Mouse (Mus musculus) thymus, adult 2 months (tissue): ENCODE results near the gene Kcnh4. TPM values are rescaled to one million over a fixed set of nuclear protein-coding genes. Genes with fewer than 3 reads are reported as not detected.
"Not testable (repeated sequence)": the region's sequence is repeated elsewhere in the genome, so short reads cannot be mapped to it uniquely, and the experiment has no call there.

Experiments
- DNase-seq: peaks from one replicate; pipeline ENCODE4 v3.0.0; 2021
- H3K27ac ChIP-seq: fragments of 200-500 bp; 2 replicates; pipeline ENCODE4 v1.5.1; 2012; ENCODE audit warnings: low read length, control low read depth; ENCODE audit not compliant: control insufficient read depth, insufficient read depth
- H3K27me3 ChIP-seq: fragments of 200-500 bp; 2 replicates; pipeline ENCODE4 v1.6.1; 2012; ENCODE audit warnings: mild to moderate bottlenecking, low read length, moderate library complexity, mixed read lengths; ENCODE audit not compliant: control insufficient read depth, insufficient read depth
- H3K36me3 ChIP-seq: fragments of 200-500 bp; 2 replicates; pipeline ENCODE4 v1.6.1; 2012; ENCODE audit warnings: mild to moderate bottlenecking, low read length, moderate library complexity; ENCODE audit not compliant: control insufficient read depth, insufficient read depth
- H3K4me1 ChIP-seq: fragments of 200-500 bp; replicated peaks from 2 replicates; pipeline ENCODE4 v1.6.1; 2012; ENCODE audit warnings: low read length; ENCODE audit not compliant: control insufficient read depth, insufficient read depth
- H3K4me3 ChIP-seq: fragments of 200-500 bp; 2 replicates; pipeline ENCODE4 v1.5.1; 2012; ENCODE audit warnings: mild to moderate bottlenecking, low read length, control low read depth, moderate library complexity; ENCODE audit not compliant: control insufficient read depth, insufficient read depth
- CTCF ChIP-seq: fragments of 200-500 bp; IDR thresholded peaks from 2 replicates; pipeline ENCODE4 v1.5.1; 2012; ENCODE audit warnings: mild to moderate bottlenecking, control low read depth, low read length, moderate library complexity, borderline replicate concordance; ENCODE audit not compliant: control insufficient read depth, poor library complexity, insufficient read depth; ENCODE audit errors: extremely low read depth
- POLR2A ChIP-seq: fragments of 200-500 bp; IDR thresholded peaks from 2 replicates; pipeline ENCODE4 v1.6.1; 2012; ENCODE audit warnings: mild to moderate bottlenecking, low read length, control low read depth, moderate library complexity; ENCODE audit not compliant: control insufficient read depth, poor library complexity, insufficient read depth; ENCODE audit errors: extremely low read depth
- WGBS: fragments of 180-500 bp; shearing (Covaris S2); methylation state at CpG from one replicate; pipeline ENCODE4 v1.1.7; 2018; 5-methylcytosine and 5-hydroxymethylcytosine counted together
- polyA plus RNA-seq: library from polyadenylated mRNA; depleted of rRNA; stranded (reverse); fragments of >200 nt; gene quantifications from 2 replicates; pipeline ENCODE4 v1.2.3, GENCODE M21; 2012

Kcnh4 gene
- polyA plus RNA-seq, 1 experiment = 1.1 TPM

DNA sequence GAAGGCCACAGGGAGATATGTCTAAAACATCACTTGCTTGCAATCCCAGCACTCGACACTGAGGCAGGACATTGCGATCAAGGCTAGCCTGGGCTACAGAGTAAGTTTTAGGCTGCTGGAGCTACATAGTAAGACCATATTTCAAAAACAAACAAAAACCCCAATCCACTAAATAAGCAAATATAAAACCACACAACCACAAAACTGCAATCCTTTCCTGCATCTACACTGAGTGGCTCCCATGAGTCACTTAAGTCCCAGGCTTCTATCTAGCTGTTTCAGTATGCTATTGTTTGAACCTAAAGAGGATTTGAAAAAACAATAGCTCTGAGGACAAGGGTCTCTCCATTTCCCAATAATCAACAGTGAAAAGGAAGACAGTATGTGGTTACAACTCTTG is 35.6 kb upstream of the Kcnh4 start:
- H3K36me3 ChIP-seq = peaks cover 87% of the 10 kb centered on the region
- no peak overlapping the region for H3K4me3 ChIP-seq
- WGBS = 96% methylated on average over 2 of the region's 2 CpGs
- no peaks in the 10 kb centered on the region for H3K27me3 ChIP-seq
- no peak overlapping the region for H3K27ac ChIP-seq
- TF ChIP-seq POLR2A (no peak), CTCF (no peak)
- no peaks in the 10 kb centered on the region for H3K4me1 ChIP-seq
- no peak for DNase-seq

DNA sequence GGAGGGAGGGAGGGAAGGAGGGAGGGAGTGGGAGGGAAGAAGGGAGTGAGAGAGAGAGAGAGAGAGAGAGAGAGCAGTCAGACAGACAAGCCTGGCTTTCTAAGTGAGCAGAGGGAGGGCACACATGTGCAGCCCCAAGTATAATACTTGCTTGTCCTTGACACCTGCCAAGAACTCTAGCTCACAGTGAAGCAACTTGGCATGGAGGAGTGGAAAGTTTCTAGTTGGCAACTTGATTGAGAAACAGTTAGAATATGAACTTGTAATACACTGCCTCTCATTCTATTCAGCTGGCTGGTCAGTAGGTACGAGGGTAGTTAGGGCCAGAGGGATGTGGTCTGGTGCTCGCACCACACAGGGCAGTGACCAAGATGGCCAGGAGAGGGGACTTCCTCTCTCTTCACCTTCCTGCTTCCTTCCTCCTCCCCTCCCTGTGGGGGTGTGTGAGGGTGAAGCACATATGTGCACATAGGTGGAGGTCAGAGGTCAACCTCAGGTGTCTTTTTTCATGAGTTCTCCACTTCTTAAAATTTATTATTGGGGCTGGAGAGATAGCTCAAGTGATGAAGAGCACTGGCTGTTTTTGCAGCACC is 31.8 kb upstream of the Kcnh4 start:
- Histone ChIP-seq H3K27me3 (no peaks in the 10 kb centered on the region), H3K4me1 (no peaks in the 10 kb centered on the region), H3K27ac (no peak overlapping the region), H3K4me3 (no peak overlapping the region), H3K36me3 (peaks cover 98% of the 10 kb centered on the region)
- 87% methylated on average over 2 of the region's 2 CpGs for WGBS
- TF ChIP-seq POLR2A = no peak
- no peak for DNase-seq

DNA sequence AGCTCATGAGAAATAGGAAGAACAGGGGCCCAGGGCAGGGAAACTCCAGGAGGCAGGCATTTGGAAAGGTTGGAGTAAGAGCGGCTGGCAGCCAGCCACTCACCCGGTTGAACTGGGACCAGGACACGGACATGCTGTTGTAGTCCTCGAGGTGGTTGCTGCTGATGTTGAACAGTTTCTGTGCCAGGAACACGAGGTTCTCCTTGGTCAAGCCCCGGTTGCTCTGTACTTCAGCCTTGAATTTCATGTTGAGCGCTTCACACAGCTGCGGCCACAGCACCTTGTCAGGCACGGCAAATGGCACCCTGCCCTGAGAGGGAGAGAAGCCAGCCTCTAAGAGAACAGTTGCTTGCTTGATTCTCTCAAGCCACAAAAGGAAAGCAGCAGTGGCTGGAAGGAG is 30.9 kb upstream of the Kcnh4 start:
- not testable (repeated sequence) for DNase-seq, H3K4me1 ChIP-seq, H3K27me3 ChIP-seq, H3K27ac ChIP-seq, H3K4me3 ChIP-seq
- 93% methylated on average over 9 of the region's 9 CpGs for WGBS
- H3K36me3 ChIP-seq = peaks cover 100% of the 10 kb centered on the region

DNA sequence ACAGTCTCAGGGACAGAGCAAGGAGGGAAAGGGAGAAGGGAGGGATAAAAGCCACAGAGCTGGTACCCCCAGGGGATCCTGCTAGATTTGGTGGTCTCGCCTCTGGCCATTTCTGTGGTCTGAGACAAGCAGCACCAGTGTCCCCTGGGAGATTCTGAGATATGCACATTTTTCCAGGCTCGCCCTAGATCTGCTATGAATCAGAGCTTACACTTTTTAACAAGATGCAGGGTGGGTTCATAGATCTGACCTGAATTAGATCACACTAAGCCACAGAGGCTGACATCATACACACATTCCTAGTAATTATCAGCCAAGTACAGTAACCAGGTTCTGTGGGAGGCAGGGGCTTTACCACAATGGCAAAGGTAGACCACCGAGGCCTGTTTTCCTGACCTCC is 30.0 kb upstream of the Kcnh4 start:
- TF ChIP-seq CTCF (no peak), POLR2A (no peak)
- Histone ChIP-seq H3K36me3 (peaks cover 98% of the 10 kb centered on the region), H3K27ac (no peak overlapping the region)

DNA sequence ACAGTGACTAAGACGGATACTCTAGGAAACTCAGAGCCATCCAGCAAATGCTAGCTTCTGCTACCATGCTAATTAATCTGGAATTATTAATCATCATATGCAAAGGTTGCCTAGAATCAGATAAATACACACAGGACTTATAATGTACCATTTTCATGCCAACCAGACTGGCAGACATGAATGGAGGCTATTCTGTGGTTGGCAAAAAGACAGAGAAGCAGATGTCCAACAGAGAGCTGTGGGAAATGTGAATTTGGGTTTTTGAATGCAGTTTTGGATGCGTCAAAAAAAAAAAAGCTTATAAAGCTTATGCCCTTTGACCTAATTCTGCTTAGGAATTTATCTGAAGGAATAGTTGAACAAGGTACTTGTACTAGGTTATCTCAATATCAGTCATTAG is 26.0 kb upstream of the Kcnh4 start:
- no peak overlapping the region for H3K27ac ChIP-seq
- no peak for TF ChIP-seq POLR2A
- TF ChIP-seq CTCF = no peak
- no peaks in the 10 kb centered on the region for H3K4me1 ChIP-seq
- no peak overlapping the region for H3K4me3 ChIP-seq
- peaks cover 98% of the 10 kb centered on the region for H3K36me3 ChIP-seq
- no peak for DNase-seq
- no peaks in the 10 kb centered on the region for H3K27me3 ChIP-seq
- 98% methylated on average over 2 of the region's 2 CpGs for WGBS

More for the DNA sequence above, 30.0 kb upstream of the Kcnh4 start:
- 94% methylated on average over 3 of the region's 3 CpGs for WGBS
- no peak overlapping the region for H3K4me3 ChIP-seq
- no peaks in the 10 kb centered on the region for H3K27me3 ChIP-seq
- no peaks in the 10 kb centered on the region for H3K4me1 ChIP-seq
- DNase-seq = no peak

DNA sequence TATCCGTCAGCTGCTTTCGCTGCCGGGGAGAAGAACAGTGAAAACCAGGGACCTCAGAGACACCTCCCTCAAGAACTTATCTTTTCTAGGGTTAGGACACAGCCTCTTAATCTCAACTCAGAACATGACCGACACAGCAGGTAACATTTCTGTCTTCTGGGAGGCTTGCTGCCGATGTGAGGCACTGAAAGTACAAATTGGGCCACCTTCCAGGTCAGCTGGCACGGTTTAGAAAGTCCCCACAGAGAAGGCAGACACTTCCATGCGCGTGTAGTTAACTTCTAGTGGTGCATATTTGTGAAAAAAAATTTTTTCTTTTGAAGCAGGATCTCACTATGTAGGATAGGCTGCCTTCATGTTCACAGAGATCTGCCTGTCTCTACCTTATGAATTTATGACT is 24.5 kb upstream of the Kcnh4 start:
- no peaks in the 10 kb centered on the region for H3K27me3 ChIP-seq
- peaks cover 98% of the 10 kb centered on the region for H3K36me3 ChIP-seq
- no peak overlapping the region for H3K4me3 ChIP-seq
- no peaks in the 10 kb centered on the region for H3K4me1 ChIP-seq
- TF ChIP-seq CTCF = no peak
- TF ChIP-seq POLR2A = no peak
- no peak for DNase-seq
- 92% methylated on average over 8 of the region's 8 CpGs for WGBS
- no peak overlapping the region for H3K27ac ChIP-seq

DNA sequence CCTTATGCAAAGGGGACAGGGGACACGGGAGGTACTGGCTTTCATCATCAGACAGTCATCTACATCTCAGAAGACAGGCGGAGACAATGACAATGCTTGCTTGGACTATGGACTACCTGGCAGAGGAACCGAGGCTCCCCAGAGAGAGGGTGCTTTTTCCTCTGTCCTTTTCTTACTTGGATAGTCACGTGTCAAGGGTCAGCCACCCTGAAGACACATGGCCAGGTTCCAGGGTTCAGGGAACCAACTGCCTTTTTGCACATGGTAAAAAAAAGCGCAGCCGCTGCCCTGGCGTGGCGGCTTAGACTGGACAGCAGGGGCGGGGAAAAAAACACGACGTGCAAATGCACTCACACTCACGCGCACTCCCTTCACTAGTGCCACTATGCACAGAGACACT is 22.8 kb upstream of the Kcnh4 start:
- H3K27ac ChIP-seq = no peak overlapping the region
- TF ChIP-seq POLR2A = no peak
- no peak for TF ChIP-seq CTCF
- 96% methylated on average over 13 of the region's 13 CpGs for WGBS
- no peaks in the 10 kb centered on the region for H3K27me3 ChIP-seq
- DNase-seq = no peak
- peaks cover 88% of the 10 kb centered on the region for H3K36me3 ChIP-seq
- H3K4me3 ChIP-seq = no peak overlapping the region
- no peaks in the 10 kb centered on the region for H3K4me1 ChIP-seq

DNA sequence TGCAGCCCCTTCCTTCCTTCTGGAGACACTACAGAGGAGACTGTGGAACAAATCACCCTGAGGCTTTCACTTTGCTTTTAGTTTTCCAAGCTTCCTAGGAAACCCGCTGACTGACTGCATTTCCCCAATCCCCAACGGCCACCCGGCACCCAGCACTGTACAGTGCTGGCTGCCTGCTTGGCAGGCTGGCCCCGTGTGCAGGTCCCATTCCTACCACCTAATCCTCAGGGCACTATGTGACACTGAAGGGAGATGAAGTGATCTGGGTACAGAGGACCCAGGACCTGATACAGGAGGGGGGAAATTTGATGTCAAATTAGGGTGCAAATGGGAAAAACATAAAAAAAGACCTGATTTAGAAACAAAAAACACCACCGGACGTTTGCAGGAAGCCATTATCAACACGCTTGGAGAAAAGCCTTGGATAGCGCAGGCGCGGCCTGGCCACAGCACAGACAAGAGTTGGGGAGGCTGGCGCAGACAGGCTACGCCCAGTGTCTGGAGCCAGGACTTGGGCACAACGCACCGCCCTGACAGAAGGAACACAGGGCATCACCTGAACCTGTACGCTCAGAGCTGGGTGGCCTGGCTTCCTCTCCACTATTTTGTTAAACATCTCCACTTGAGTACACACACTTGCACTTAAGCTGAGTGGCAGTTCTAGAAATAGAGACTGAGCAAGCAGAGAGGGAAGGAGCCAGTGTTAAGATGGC is 22.2 kb upstream of the Kcnh4 start:
- Histone ChIP-seq H3K27ac (no peak overlapping the region), H3K4me3 (no peak overlapping the region), H3K4me1 (no peaks in the 10 kb centered on the region), H3K36me3 (peaks cover 82% of the 10 kb centered on the region), H3K27me3 (no peaks in the 10 kb centered on the region)
- no peak for TF ChIP-seq CTCF
- no peak for TF ChIP-seq POLR2A
- DNase-seq = no peak
- WGBS = 96% methylated on average over 15 of the region's 15 CpGs
